Mouse (Mus musculus) cortical plate, adult 2 months (tissue): Measurements from ENCODE around the gene Pip4k2b.

ENCODE experiments used
- CTCF ChIP-seq: fragments of 200-500 bp; IDR thresholded peaks from 2 replicates; pipeline ENCODE4 v1.5.1; 2011; ENCODE audit warnings: mild to moderate bottlenecking, control low read depth, low read length; ENCODE audit not compliant: insufficient read depth; ENCODE audit errors: extremely low read depth
- POLR2A ChIP-seq: fragments of 200-500 bp; IDR thresholded peaks from 2 replicates; pipeline ENCODE4 v1.6.1; 2011; ENCODE audit warnings: mild to moderate bottlenecking, low read length, control low read depth; ENCODE audit not compliant: insufficient read depth; ENCODE audit errors: extremely low read depth

DNA sequence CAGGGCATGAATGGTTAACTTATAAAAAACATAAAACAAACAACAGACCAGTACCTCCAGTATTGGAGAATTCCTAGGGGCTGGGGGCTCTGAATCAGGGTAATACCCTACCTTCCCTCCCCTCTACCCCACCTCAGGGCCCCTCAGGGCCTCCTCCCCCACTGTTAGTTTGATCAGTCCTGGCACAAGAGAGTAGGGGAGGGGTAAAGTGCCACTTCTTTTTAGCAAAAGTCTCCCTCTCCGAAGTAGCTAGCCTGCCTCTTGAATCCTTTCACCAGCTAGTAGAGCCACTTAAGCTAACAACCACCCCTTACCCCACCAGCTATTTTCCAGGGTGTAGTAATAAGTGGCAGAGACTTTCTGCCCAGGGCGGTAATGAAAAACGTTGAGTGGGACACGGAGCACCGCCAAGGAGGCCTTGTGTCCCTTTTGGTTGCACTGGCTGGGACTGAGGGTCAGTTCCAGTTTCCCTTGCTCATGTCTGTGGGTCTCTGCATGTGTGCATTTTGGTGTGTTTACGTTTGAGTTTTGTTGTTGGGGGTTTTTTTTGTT lies 61.9 kb downstream of the Pip4k2b start:
- TF ChIP-seq CTCF, result no peak
- TF ChIP-seq POLR2A, result no peak
